Mouse (Mus musculus): ENCODE measurements around the gene Bcl2l2.

DNA sequence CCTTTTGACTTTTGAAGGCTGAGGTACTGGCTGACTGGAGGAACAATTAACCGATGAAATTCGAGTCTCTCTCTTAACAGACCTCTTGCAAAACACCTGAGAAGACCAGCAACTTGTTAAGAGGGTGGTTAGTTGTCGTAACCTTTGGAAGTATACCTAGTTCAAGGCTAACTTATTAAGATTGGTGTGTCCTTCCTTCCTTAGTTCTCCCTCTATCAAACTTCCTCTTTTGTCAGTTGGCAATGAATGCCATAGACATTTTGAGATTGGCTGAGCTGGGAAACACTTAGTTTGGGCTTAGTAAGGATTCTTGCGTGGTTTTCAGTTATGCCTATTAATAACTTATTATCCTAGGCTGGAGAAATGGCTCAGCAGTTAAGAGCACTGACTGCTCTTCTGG is 15.2 kb upstream of the Bcl2l2 start:
- TF ChIP-seq POLR2A (IDR thresholded peaks at IDR 0.05; ENCODE audit: borderline replicate concordance, control insufficient read depth, low read depth, low read length) (no peak), CTCF (IDR thresholded peaks at IDR 0.05; ENCODE audit: control insufficient read depth, insufficient read depth, low read length) (no peak)
